Mouse (Mus musculus) WW6 (cell line): ENCODE measurements around the gene Arfgef2.
A peak's percentile ranks its signal among the peaks of the same experiment; 100 is the strongest.
"Not testable (repeated sequence)": the region's sequence is repeated elsewhere in the genome, so short reads cannot be mapped to it uniquely, and the experiment has no call there.

Experiments
- DNase-seq: peaks from one replicate; pipeline ENCODE4 v3.0.0-alpha.2; 2013; ENCODE audit warnings: low read depth, low spot score

Gene Arfgef2

DNA sequence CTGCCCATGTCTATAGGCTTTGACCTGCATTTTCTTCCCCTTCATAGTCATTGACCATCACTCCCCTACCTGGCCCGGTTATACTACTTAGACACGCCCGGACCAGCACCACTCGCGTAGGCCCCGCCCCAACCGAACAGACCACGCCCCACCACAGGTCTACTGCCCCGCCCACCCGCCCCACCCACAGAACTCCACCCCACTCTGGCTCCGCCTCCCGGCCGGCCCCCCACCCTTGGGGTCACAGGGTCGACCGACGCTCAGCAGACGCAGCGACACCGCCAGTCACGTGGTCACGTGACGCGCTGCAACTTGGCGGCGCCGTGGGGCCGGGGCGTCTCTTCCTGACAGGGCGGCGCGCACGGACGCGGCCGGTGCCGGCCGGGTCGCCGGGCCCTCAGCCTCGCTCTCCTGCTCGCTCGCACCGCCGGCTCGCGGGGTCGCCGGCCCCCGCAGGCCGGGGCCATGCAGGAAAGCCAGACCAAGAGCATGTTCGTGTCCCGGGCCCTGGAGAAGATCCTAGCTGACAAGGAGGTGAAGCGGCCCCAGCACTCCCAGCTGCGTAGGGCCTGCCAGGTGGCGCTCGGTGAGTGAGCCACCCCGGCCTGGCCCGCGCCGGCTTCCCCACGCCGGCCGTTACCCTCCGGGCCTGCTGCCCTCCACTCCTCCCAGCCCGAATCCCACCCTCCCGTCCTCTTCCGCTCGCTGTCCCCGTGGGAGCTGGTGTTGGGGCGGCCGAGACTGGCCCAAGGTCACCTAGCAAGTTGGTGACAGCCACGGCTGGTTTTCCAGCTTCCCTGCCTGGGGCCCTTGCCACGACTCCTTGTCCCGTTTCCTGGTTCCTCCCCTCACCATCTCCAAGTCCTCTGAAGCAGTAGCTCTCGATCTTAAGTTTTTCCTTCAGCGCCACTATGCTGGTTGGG lies at the start of gene Arfgef2:
TSS of gene Arfgef2 (plus strand) at position 339 of the 923 bp plus-strand sequence.
- DNase-seq = peak; percentile 83

DNA sequence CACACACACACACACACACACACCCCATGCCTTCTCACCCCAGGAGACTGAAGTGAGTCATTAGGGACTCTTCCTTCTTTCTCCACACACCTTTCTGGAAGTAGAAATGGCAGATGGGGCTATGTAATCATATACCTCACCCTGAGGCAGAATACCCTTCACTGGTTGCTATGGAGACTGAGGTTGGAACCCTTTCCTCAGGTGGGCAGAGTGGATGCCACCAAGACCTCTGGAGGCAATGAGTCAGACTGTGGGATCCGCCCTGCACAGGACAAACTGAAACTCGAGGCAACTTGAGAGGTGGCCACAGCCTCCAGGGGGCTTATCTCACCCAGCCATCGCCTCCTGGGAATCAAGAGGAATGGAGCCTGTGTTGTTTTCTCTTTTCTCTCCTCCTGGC lies 47.4 kb upstream of the Arfgef2 start:
- DNase-seq = no peak

GRCm38 (mm10) chr2:166764051-166764450 lies 41.3 kb upstream of the Arfgef2 start:
- no peak for DNase-seq

DNA sequence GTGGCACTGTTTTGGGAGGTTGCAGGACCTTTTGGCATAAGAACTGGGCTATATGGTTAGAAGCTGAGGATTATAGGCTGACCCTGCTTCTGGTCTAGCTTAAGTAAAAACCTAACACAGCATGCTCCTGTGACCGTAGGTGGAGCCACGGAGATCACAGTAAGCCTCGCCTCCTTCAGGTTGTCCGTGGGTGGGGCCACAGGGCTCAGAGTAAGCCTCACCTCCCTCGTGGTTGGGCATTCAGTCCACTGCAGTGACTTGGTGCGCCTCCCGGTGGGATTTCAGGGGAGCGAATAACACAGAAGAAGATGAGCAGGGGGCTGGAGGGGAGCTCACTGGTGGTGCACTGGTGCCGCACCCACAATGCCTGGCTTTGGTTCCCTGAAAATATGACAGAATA lies 37.8 kb upstream of the Arfgef2 start:
- DNase-seq = no peak

DNA sequence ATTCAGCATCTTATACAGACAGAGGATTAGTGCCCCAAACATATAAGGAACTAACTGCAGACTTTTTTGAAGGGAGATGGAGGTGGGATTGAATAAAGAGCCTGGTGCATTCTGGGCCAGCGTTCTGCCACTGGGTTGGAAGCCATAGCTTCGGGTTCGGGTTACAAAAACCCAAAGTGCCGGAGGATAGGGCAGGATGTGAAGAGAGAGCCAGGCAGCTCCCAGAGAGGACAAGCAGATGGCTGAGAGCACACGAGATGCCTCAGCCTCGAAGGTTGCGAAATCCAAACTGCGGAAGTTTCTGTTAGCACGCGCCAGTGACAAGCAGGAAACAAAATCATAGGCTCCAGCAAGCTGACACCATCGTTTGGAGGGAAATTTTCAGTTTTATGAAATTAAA lies 34.0 kb upstream of the Arfgef2 start:
- no peak for DNase-seq

- DNase-seq = no peak
Observed at GRCm38 (mm10) chr2:166773587-166773986, 31.8 kb upstream of the Arfgef2 start.

GRCm38 (mm10) chr2:166774275-166774674 lies 31.1 kb upstream of the Arfgef2 start:
- no peak for DNase-seq

GRCm38 (mm10) chr2:166775357-166775893 lies 30.0 kb upstream of the Arfgef2 start:
- DNase-seq = no peak

DNA sequence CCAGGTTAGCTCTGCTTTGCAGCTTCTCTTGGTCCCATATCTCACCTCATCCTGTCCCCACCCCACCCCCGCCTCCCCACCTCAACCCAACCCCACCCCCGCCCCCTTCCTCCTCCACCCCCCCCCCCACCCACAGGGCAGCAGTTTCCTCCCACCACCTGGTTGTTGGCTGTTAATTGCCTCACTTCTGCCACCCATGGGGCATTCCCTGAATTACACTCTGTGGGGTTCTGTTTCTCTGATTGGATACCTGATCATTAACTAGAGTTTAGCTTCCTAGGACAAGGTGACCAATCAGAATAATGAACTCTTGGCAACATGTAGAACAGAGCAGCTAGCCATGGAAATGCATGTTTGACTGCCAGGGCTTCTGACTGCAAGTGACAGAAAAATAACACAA lies 29.1 kb upstream of the Arfgef2 start:
- DNase-seq = no peak

DNA sequence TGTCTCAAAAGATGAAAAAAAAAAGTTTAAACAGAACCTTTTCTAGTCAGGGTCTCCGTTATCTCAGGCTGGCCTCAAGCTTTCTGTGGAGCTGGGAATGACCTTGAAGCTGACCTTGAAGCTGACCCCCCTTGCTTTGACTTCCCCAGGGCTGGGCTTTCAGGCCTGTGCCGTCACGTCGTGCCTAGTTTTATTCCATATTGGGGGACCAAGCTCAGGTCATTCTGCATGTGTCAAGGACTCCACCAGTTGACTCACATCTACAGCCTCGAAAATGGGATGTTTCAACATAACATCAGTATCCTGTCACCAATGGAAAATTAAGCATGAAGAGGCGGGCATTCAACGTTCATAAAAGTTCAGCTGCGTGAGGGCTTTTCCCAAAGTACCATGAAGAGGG lies 25.4 kb upstream of the Arfgef2 start:
- DNase-seq = no peak

GRCm38 (mm10) chr2:166780980-166781578 lies 24.3 kb upstream of the Arfgef2 start:
- no peak for DNase-seq

- no peak for DNase-seq
Observed at GRCm38 (mm10) chr2:166784376-166784775, 21.0 kb upstream of the Arfgef2 start.

DNA sequence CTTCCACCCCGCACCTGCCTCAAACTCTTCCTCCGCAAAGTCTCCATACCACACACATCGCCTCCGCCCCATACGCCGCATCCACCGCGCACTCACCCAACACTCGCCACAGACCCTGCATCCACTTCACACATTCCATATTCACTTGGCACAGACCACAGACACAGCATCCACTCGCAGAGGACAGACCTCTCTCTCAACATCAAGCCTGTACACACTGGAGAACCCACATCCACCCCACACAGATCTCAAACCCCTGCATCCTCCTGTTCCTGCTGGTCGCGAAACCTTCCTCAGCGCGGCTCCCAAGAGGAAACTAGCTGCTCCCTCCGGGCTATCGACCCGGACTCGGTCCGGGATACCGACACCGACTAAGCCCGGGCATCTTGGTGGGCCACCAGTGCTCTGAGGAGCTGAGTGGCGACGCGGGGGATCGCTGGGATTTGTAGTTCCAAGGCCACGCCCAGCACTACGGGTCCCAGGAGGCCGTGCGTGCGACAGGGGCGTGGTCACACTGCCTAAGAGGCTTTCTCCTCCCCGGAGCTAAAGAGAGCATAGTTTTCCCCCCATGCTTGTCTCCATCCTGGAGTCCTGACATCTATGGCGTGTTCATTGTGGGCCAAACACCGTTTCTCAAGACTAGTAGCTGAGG lies 18.9 kb upstream of the Arfgef2 start:
- peak; percentile 85 for DNase-seq

GRCm38 (mm10) chr2:166791738-166792137 lies 13.7 kb upstream of the Arfgef2 start:
- no peak for DNase-seq

DNA sequence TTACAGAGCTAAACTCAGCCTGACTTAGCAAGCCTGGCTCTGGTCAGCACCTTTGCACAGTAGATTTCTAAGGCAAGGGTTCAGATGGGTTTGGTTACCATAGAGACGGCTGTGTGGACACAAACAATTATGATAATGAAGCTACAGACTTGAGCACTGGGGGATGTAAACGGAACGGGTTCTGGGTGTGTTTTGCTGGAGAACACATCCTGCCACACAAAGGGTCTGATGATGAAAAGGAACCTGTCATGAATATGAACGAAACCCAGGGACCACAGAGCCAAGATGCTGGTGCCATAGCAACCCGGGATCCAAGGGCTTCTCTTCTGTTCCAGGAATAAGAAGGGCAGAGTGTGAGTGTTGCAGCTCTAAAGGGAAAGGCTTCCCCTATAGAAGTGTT lies 13.0 kb upstream of the Arfgef2 start, which contains the start of gene Trp53rkb:
TSS of gene Trp53rkb (plus strand) at position 177 of the 400 bp plus-strand sequence.
- no peak for DNase-seq

GRCm38 (mm10) chr2:166793542-166794214 lies 11.7 kb upstream of the Arfgef2 start:
- DNase-seq = not testable (repeated sequence)

DNA sequence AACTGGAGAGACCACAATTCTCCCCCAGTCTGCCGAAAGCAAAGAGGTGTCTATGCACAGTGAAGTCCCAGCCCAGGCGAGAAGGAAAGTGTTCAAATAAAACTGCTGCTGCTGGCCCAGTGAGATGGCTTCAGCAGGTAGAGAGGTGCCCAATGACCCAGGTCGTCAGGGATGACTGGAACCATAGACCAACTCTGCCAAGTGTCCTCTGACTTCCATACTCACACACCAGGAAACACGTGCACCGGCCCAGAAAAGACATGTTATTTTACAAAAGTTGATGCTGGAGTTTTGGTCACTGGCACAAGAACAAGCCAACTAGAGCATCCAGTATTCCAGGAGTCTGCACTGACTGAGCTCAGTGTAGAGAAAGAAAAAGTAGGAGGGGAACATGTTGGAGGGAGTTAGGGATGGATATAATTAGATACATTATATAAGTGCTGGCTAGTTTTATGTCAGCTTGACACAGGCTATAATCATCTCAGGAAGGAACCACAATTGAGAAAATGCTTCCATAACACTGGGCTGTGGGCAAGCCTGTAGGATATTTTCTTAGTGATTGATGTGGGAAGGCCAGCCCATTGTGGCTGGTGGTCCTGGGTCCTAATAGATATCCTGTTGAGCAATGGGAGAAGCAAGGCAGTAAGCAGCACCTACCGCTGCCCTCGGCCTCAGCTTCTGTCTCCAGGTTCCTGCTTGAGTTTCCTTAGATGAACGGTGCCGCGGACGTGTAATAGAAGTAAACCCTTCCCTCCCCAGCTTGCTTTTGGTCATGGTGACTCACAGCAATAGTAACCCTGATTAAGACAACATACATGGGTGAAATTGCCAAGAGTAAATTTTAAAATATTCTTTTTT lies 5.5 kb upstream of the Arfgef2 start:
- DNase-seq = no peak

DNA sequence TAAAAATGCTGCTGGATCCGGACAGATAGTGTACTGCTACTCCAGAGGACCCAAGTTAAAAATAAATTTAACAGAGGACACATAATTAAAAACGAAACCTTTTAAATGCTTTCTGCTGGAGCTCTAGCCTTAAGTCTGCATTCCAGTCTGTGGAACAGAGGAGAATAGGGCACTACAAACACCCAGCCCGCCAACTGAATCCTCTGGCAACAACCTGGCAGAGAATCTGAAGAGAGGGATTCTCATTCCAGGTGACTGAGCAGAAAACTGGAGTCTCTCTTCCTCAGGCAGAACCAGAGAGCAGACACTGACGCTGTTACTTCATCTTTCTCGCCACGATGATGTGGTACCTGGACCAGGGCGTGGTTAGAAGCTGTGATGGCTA lies 4.9 kb upstream of the Arfgef2 start:
- no peak for DNase-seq

DNA sequence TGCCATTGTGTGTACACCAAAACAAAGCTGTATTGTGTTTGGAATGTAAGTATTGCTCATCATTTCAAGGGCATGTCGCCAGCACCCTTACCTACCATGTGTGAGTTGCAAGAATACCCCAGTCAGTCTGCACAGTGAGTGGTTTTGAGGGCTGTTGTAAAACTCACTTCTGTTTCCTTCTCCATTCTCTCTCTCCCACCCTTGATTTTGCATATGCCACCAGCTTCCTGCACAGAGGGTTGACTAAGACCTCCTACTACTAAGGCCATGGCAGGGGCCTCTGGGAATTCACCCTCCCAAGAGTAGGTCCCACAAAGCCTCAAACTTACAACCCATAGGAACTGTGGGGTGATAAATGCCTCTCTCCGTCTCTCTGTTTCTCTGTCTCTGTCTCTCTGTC lies 4.0 kb upstream of the Arfgef2 start:
- no peak for DNase-seq

GRCm38 (mm10) chr2:166803298-166803697 lies 2.1 kb upstream of the Arfgef2 start:
- DNase-seq = no peak
